ENCODE assay signal across 8 mouse cellular contexts in the genomic region with DNA sequence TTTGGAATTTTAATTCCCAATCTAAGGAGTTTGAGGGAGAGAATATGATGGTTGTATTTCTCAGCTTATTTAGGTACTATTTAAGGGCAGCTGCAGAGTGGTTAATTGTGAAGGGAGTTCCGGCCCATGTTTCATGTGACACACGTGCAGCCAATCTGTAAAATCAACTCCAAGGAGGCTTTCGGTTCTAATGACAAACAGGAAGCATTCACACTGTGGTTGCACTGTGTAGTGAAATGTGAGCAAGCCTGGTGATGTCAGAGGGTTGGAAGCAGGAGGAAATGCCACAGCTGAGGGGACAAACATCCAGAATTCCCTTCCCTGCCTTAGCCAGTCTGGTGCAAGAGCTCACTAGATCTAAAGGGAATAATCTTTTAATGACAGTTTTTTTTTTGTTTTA. TPM values are rescaled to one million over a fixed set of nuclear protein-coding genes. Genes with fewer than 3 reads are reported as not detected.
A peak's percentile ranks its signal among the peaks of the same experiment; 100 is the strongest.
DNase-seq lines count a peak whose midpoint lies in the region; ATAC-seq lines count a peak whose summit lies in the region.

No protein-coding gene starts in this region.

- peaks cover 3% of the 10 kb centered on the region for H3K27me3 ChIP-seq in embryonic facial prominence, embryonic 14.5 days (replicated peaks; ENCODE audit: control insufficient read depth, insufficient read depth, low read length)

- H3K4me1 ChIP-seq in embryonic facial prominence, embryonic 14.5 days (ENCODE audit: control insufficient read depth, insufficient read depth, low read length): no peaks in the 10 kb centered on the region

- H3K9ac ChIP-seq in embryonic facial prominence, embryonic 14.5 days (ENCODE audit: low read depth, low read length): no peak overlapping the region

- WGBS in embryonic facial prominence, embryonic 14.5 days: 12% methylated on average over 3 of the region's 3 CpGs

- H3K36me3 ChIP-seq in embryonic facial prominence, embryonic 14.5 days (ENCODE audit: control insufficient read depth, insufficient read depth, low read length): no peaks in the 10 kb centered on the region

- no peak overlapping the region for H3K4me2 ChIP-seq in embryonic facial prominence, embryonic 14.5 days (ENCODE audit: low read depth, low read length)

- no peak overlapping the region for H3K27ac ChIP-seq in embryonic facial prominence, embryonic 14.5 days (replicated peaks; ENCODE audit: low read depth, low read length)

- DNase-seq in NIH3T3 (ENCODE audit: low read depth): peak; percentile 18
- DNase-seq in embryonic facial prominence, embryonic 14.5 days (ENCODE audit: low spot score): peak; percentile 72
- peak; percentile 46 for DNase-seq in kidney, adult 11 months
- DNase-seq in cerebellum, adult 18-20 months: no peak
- DNase-seq in cerebellum, postnatal 25 days: no peak
- no peak for DNase-seq in ovary, adult 18-20 months (ENCODE audit: low spot score)
- no peak for DNase-seq in layer of hippocampus, postnatal 25 days (ENCODE audit: extremely low spot score in 1 of 2, low spot score in 1 of 2)

- peak; percentile 72 for ATAC-seq in embryonic facial prominence, embryonic 14.5 days (ENCODE audit: low read depth)
- peak; percentile 87 for ATAC-seq in megakaryocyte, adult 5-6 weeks (ENCODE audit: poor library complexity, severe bottlenecking)

- no peak overlapping the region for H3K4me3 ChIP-seq in embryonic facial prominence, embryonic 14.5 days (ENCODE audit: low read depth, low read length)

- no peaks in the 10 kb centered on the region for H3K9me3 ChIP-seq in embryonic facial prominence, embryonic 14.5 days (ENCODE audit: control insufficient read depth, low read length)

RNA-seq across cellular contexts. Expression of gene Otud1, which starts 8.3 kb away (rescaled TPM):
- 2.5 and 2.9 TPM in 2 replicates for polyA plus RNA-seq in embryonic facial prominence, embryonic 14.5 days (2014; fragmentation: Nextera tagmentation; extraction: Ambion mirVana)
- 5.3 and 6.6 TPM in 2 replicates for total RNA-seq in megakaryocyte, adult 5-6 weeks (2015)
- total RNA-seq in megakaryocyte, adult 5-6 weeks (2017): 6.0 and 6.4 TPM in 2 replicates
- 10 to 100 TPM; 12.3 TPM for total RNA-seq in layer of hippocampus, postnatal 25 days (2021)

Comparison
In these comparisons a context has a peak if more than half of its experiments do, and no peak if none do; other contexts are left out.
1. DNase-seq: peak in NIH3T3 (single experiment), embryonic facial prominence, embryonic 14.5 days (single experiment) and kidney, adult 11 months (single experiment); none in cerebellum, adult 18-20 months (0 of 2), cerebellum, postnatal 25 days (0 of 2), ovary, adult 18-20 months (single experiment) and layer of hippocampus, postnatal 25 days (0 of 2).